Mouse (Mus musculus) spleen, postnatal 14 days (tissue): ENCODE measurements around the gene Il33.
"Not testable (repeated sequence)": the region's sequence is repeated elsewhere in the genome, so short reads cannot be mapped to it uniquely, and the experiment has no call there.

Experiments used
- DNase-seq, 2 experiments: peaks; one replicate each; pipeline ENCODE4 v3.0.0; 2021 to 2022; ENCODE audit warnings: low spot score in 2 of 2

The Il33 gene

DNA sequence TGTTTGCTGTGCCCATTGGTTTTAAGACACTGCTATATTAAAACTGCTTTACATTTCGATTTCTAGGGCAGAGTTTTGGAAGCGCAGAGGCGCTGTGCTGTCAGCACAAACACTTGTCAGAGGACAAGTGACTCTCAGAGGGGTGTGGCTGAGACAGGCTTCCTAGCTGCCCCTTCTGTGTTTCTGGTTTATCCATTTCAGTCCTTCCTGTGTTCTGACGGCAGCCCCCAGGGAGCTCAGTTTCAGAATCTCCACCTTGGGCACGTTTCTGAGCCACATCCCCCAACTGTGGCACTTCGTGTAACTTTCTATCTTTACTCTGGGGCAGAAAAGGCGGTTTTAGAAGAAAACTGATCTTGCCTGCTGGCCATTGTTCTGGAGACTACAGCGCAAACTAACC is 12.5 kb downstream of the Il33 start:
- no peak for DNase-seq

GRCm38 (mm10) chr19:29940239-29940638 is 15.3 kb downstream of the Il33 start:
- no peak for DNase-seq

DNA sequence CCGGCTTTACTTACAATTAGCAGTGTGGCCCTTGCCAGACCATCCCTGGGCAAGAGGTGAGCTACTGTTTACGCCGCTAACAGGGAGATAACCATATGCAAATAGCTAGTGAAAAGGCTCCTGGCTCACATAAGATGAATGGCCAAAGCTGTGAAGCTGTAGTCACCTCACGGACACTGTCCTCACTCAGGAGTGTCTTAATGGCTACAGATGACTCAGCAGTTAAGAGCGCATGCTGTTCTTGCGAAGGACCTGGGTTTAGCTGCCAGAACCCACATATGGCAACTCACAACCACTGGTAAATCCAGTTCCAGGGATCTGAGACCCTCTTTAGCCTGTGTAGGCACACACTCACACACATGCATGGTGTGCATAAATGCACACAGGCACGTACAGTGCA is 16.3 kb downstream of the Il33 start:
- DNase-seq = no peak

DNA sequence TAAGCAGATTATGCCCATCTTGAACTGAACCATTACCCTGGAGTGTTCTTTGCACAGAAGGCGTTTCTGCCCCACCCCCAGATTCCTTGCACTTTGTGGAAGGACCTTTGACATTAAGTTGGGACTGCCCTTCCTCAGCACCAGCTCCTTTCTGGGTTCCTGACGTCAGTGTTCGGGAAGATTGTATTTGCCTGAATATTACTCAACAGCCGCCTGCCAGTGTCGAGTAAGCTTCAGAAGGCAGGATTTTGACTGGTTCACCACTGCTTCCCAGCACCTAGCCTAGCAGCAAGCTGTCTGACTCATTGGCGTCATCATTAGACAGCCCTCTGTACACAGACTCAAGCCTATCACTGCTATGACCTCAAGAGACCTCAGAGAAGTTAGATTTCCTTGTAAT is 17.4 kb downstream of the Il33 start:
- DNase-seq = no peak

- no peak for DNase-seq
These were observed 19.5 kb downstream of the Il33 start for GRCm38 (mm10) chr19:29944426-29944825.

- DNase-seq = not testable (repeated sequence)
These were observed 20.0 kb downstream of the Il33 start for GRCm38 (mm10) chr19:29944935-29945334.

GRCm38 (mm10) chr19:29945557-29946422 is 20.9 kb downstream of the Il33 start:
- DNase-seq = no peak

- no peak for DNase-seq
These were observed 21.5 kb downstream of the Il33 start for GRCm38 (mm10) chr19:29946423-29946716.

GRCm38 (mm10) chr19:29947056-29947455 is 22.1 kb downstream of the Il33 start:
- no peak for DNase-seq

GRCm38 (mm10) chr19:29947891-29948801 is 23.2 kb downstream of the Il33 start:
- DNase-seq = peak in 1 of 2 experiments; percentile 19

- no peak for DNase-seq
These were observed 27.6 kb downstream of the Il33 start for GRCm38 (mm10) chr19:29952538-29952937.

DNA sequence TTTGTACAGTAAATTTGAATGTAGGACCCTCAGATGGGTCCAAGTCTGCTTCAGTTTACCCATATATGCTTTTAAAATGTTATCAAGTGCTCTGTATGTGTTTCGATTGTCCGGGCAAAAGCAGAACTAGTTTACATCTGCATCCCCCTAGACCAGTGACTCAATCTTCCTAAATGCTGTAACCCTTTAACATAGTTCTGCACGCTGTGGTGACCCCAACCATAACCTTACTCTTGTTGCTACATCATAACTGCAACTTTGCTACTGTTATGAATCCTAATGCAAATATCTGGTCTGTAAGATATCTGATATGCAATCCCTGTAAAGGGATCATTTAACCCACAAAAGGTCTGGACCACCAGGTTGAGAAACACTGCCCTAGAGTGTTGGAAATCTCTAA is 28.9 kb downstream of the Il33 start:
- no peak for DNase-seq

GRCm38 (mm10) chr19:29955454-29955853 is 30.5 kb downstream of the Il33 start:
- DNase-seq = no peak

- no peak for DNase-seq
These were observed 36.0 kb downstream of the Il33 start for GRCm38 (mm10) chr19:29960906-29961305.

DNA sequence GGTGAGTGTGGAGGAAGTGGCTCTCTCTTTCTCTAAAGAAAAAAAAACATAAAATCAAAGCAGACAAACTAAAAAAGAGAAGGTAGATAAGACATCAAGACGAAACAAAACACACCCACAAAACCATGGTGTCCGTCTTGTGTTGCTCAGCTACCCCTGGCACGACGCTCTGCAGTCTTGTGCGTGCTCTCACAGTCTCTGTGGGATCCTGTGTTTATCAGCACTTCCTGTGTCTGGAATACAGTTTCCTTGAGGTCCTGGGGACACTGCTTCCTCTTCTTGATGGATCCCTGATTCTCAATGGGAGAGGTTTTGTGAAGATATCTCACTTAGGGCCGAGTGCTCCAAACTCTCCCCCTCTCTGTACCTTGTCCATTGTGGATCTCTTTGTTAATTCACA is 36.9 kb downstream of the Il33 start:
- DNase-seq = no peak

- DNase-seq = no peak
These were observed 38.7 kb downstream of the Il33 start for GRCm38 (mm10) chr19:29963598-29964092.

GRCm38 (mm10) chr19:29967960-29968359 is 43.0 kb downstream of the Il33 start:
- no peak for DNase-seq

- DNase-seq = no peak
These were observed 48.5 kb downstream of the Il33 start for GRCm38 (mm10) chr19:29973396-29973795.

DNA sequence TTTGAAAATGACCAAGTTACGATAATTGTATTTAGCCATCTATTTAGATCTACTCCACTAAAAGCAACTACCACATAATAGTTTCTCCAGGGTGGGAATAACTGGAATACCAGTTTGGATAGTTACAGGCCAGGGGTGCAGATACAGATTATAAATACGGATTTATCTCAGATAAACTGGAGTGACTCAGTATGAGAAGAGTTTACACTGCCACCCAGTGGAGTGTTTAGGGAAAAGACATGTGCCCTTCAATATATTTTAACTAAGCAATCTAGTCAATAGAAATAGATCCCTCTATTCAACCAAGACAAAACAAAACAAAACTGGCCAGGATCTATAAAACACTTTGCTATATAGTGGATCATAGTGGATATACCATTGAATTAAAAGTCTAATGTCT is 53.9 kb downstream of the Il33 start:
- DNase-seq = no peak

- DNase-seq = no peak
These were observed 54.7 kb downstream of the Il33 start for GRCm38 (mm10) chr19:29979452-29980089.

DNA sequence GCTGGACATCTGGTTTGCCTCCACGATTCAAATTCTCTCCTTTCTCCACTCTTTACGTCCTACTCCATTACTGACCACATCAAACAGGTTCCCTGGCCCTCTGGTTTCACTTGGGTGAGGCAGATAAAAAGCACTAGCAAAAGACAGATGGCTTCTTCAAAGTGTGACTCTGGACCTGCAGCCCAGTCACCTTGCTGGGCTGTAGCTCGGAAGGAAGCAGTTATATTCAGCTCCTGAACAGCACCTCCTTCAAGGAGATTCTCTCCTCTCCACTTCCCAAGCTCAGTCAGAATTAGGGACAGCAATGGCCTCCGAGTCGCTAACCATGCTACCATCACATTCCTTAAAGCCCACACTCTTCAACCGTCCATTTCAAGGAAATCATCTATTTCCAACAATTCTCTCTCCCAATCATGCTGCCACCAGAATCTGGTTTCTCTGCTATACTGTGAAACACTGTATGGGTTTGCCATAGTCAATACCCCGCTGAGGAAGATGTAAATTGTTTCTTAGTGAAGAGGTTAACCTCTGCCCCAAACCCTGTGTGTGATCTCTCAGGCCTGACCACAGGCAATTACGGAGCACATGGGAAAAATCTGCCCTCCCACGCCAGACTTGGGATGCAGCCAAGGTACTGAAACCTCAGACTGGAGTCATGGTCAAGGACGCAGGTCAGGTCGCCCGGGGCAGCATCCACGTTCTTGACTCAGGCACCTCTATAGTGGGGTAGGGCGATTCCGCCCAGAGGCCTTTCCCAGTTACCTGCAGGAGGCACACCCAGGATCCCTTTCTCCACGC is 59.5 kb downstream of the Il33 start:
- no peak for DNase-seq
